Mouse (Mus musculus): ENCODE measurements around the gene Spag7.

GRCm38 (mm10) chr11:70700613-70701012, 31.4 kb upstream of the Spag7 start:
- no peak for TF ChIP-seq POLR2A (IDR thresholded peaks at IDR 0.05; ENCODE audit: control insufficient read depth, low read depth, low read length)
- TF ChIP-seq CTCF (IDR thresholded peaks at IDR 0.05; ENCODE audit: control insufficient read depth, insufficient read depth, insufficient replicate concordance, low read depth, low read length): no peak
